Mouse (Mus musculus) frontal cortex, postnatal 36 days (tissue): ENCODE measurements around the gene Chst11.
"Not testable (repeated sequence)": the region's sequence is repeated elsewhere in the genome, so short reads cannot be mapped to it uniquely, and the experiment has no call there.

Experiments used
- DNase-seq, 2 experiments: peaks; one replicate each; pipeline ENCODE4 v3.0.0; 2022; ENCODE audit warnings: low spot score in 2 of 2

Gene Chst11

GRCm38 (mm10) chr10:83107921-83108738 lies 122.8 kb downstream of the Chst11 start:
- DNase-seq, result no peak

DNA sequence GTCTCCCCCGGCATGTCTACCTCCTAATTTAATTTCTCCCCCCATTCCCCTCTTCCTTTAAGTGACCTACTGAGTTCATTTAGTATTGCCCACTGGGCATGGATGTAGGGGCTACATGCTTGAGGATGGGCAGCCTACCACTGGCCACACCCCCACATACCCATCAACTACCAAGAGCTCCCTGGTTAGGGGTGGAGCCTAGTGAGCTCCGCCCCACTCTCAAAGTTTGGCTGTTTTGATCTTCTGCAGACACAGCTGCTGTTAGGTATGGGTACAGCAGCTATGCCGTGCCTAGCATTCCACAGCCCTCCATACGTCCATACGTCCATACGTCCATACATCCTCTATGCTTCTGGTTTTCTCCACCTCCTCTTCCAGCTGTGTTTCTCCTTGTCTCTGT lies 123.6 kb downstream of the Chst11 start:
- DNase-seq, result no peak

DNA sequence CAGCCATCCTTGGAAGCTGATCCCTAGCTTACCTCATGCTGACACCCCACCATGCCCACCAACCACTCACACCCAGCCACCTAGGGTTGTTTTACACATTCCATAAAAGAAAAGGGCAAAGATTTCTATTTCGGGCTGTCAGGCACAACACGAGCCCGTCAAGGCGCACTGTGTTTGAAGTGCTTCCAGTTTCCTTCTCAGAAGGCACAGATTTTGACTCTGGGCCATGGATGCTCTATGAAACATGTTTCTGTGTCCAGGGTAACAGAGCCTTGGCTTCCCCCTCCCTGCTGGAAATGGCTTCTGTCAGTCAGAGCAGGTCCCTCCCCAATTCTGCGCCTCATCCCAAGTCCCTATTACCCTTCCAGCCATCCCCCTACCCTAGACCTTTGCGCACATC lies 125.7 kb downstream of the Chst11 start:
- peak in 1 of 2 experiments; percentile 46 for DNase-seq

- no peak for DNase-seq
Measured at GRCm38 (mm10) chr10:83112345-83112744, 127.0 kb downstream of the Chst11 start.

GRCm38 (mm10) chr10:83114564-83114963 lies 129.3 kb downstream of the Chst11 start:
- no peak for DNase-seq

DNA sequence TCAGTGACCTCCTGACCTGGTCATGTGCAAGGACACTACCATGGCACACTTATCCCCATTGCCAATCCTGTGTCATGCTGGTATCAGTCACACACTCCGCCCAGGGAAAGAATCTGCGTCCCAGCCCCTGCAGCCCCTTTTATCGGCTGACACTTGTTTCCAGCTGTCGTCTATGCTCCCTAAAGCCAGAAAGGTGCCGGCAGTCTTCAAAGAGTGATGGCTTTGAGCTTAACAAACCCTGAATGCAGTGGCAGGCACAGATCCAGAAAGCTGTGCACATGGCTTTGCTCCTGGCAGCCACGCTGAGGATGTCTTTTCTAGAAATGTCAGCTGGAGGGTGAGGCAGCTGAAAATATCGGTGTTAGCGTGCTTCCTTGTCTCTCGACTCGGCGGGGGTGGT lies 131.6 kb downstream of the Chst11 start:
- DNase-seq, result peak in 1 of 2 experiments; percentile 48

GRCm38 (mm10) chr10:83117851-83118250 lies 132.6 kb downstream of the Chst11 start:
- no peak for DNase-seq

DNA sequence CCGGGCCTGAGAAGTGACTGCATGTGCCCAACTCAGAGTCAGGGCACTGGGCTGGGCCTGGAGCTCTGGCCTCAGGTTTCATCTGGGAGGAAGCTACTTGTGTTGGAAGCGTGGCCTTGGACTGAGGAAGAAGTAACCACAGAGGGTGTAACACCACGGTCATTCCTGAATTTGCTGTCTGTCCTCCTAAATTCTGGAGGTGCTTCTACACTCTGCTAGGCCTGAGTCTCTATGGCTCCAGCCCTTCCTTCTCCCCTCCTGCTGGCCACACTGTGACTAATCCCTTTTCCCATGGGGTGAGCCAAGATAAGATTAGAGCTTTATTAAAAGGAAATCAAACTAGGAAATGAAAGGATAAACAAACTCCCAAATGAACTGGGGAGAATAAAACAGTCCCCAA lies 133.3 kb downstream of the Chst11 start:
- no peak for DNase-seq

- DNase-seq, result no peak
Measured at GRCm38 (mm10) chr10:83119016-83119415, 133.7 kb downstream of the Chst11 start.

GRCm38 (mm10) chr10:83119461-83119860 lies 134.2 kb downstream of the Chst11 start:
- not testable (repeated sequence) for DNase-seq

DNA sequence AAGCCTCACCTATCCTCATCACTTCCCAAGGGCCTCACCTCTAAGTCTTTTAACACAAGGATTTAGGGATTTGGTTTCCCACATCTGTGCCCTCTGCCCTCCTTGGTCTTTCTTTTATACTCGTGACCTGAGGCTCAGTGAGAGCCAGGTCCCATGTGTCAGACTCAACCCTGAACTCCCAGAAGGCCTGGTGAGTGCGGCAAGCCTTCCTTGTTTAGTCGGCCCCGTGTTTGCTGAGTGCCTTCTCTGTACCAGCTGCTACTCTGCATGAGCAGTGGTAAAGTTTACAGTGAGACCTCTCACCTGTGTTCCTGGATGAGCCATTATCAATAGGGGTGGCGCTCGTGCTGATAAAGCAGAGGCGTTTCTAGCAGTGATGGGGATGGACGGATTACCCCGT lies 134.6 kb downstream of the Chst11 start:
- no peak for DNase-seq

DNA sequence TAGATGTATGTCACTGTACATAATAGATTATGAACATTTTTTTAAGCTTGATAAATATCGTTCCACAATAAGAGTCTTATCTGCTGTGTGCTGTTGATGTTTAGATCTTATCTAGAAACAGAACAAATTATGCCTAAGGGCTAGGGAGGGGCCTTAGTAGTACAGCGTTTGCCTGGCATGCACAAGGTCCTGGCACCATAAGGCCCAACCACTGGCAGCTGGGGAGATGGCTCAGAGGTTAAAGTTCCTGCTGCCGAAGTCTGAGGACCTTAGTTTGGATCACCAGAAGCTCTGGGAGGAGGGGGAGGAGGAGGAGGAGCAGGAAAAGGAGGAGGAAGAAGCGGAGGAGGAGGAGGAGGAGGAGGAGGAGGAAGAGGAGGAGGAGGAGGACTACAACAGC lies 135.6 kb downstream of the Chst11 start:
- DNase-seq, result no peak

DNA sequence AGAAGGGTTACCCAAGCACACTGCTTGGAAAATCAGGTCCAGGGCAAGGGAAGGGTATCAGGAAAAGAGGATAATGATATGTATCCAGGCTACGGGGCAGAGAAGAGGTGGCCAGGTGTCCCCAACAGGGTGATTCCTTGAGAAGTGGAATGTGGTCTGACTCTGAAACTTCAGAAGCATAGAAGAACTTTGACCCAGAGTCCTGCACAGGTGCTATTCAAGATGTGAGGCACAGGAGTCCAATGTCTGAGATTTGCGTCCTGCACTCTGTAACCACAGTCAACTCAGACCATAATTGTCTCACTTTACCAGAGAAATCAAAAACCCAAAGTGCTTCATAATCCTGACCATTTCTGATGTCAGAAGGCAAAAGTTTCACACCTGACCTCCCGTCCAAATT lies 139.3 kb downstream of the Chst11 start:
- no peak for DNase-seq

- DNase-seq, result no peak
Measured at GRCm38 (mm10) chr10:83126447-83126846, 141.1 kb downstream of the Chst11 start.

- no peak for DNase-seq
Measured at GRCm38 (mm10) chr10:83128435-83128834, 143.1 kb downstream of the Chst11 start.

DNA sequence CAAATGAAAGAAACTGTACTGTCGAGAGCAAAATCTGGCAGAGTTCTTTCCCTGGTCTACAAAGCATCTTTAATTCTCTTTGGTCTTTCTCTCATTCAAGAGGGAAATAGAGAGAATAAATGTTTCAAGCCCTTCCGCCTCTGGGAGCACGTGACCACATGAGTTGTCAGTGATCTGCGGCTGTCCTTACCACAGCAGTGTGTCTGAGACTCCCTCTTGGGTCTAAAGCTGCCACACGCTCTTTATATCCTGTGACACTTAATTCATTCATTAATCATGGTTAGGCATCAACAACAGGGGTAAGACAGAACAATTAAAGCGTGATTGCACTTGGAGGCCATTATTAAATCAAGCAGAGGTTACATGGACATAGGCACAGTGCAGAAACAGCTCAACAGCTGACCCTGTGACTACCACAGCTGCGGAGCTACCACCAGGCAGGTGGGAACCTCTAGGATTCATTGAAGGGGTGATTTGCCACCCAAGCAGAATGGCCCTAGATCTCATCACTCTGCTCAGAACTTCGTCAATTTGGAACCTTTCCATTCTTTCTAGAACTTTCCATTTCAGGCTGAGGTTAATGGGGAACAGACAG lies 144.4 kb downstream of the Chst11 start:
- DNase-seq, result no peak

DNA sequence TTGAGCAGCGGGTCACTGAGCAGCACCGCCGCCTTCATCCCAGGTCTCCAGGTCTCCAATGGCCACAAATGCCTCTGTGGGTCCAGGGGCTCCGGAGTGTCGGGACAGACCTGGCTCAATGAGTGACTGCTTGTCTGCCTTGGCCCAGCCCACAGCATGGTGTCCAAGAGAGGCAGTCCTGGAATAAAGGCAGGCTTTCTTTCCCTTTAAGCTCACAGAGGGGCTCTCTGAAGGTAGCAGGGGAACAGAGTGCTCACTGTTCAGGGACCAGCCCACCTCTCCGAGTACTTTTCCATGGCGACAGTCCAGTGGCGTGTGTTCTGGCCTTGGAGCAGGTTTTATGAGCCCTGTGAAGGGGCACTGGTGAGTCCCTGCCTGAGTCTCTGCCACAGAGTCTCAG lies 145.3 kb downstream of the Chst11 start:
- no peak for DNase-seq

GRCm38 (mm10) chr10:83131884-83132283 lies 146.6 kb downstream of the Chst11 start:
- no peak for DNase-seq

- DNase-seq, result peak in 1 of 2 experiments; percentile 17
Measured at GRCm38 (mm10) chr10:83133866-83134570, 148.7 kb downstream of the Chst11 start.

DNA sequence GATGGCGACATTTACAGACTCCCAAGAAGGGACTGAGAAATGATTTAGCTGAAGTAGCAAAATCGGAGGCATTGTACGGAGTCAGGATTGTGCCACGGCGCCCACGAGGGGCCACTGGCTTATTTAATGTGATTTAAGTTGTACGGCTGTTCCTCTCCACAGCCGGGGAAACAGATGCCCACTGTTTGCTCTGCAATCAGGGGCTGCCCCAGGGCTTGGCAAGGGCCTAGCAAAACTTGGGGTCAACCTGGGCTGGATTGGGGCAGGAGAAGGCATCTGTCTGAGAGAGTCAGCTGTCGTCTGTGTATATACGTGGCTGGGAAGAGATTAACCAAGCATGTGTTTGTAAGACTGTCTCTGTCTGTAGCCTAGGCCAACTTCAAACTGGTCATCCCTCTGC lies 149.6 kb downstream of the Chst11 start:
- DNase-seq, result no peak

DNA sequence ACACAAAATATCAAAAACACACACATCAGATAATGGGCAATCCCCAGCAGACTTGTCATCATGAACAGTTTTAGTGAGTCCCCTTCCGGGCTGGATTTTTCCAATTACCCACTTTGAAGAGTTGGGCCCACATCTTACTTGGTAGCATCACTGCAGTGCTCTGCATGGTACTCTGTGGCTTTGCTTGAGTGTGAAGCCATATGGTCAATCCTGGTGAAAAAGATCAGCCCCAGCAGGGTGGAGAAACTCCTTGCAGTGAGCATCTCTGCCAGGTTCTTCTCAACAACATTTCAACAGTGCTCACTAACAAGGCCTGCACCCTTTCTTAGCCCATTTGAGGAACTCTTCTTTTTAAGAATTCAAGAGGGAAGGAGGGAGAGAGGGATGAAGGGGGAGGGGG lies 150.7 kb downstream of the Chst11 start:
- DNase-seq, result no peak

DNA sequence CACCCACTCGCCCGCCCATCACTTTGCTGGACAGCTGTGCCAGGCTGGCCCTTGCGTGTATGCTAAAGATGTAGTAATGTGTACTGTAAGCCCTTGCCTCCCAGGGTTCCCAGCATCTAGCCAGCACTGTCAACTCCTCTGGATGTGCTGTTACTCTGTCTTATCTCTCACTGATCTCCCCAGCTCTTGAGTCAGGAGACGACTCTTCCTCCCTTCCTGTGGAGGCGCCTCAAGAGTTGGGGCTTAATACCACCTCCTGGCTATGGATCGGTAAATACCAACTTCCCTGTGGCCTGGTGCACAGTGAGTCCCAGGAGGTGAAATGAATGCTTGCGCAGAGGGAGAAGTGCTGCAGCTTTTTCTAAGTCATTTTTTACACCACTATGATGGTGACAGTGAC lies 151.8 kb downstream of the Chst11 start:
- no peak for DNase-seq

DNA sequence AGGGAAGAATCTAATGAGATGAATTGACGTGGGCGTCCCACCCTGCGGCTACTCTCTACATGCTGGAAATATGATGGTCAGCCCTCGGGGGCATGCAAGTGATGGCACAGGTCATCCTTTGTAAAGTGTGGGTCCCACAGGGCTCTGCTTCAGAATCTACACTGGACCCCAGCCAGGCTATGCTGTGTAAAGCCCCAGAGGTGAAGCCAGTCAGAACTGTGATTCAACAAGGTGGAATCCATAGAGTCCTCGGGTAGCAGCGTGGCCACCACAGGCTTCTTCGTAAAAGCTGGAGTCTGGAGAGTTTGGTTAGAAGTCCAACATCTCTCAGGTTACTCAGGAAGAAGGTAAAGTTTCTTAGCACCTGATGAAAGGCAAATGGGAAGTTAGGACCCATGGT lies 154.0 kb downstream of the Chst11 start:
- DNase-seq, result no peak
